Mouse (Mus musculus) left cerebral cortex, adult 2 months (tissue): ENCODE measurements at regions not wholly inside any gene's neighbourhood (a gene's known extent, or its start where the extent isn't known, plus 50 kb on each side); places are given as distances from the start of the nearest gene placed in this dataset.

ENCODE experiments used
- DNase-seq, 2 experiments: peaks; one replicate each; pipeline ENCODE4 v3.0.0; 2021 to 2022; ENCODE audit warnings: low spot score in 2 of 2, mixed read lengths in 1 of 2; ENCODE audit errors: extremely low spot score in 1 of 2
- H3K27ac ChIP-seq: fragments of 200-600 bp; 2 replicates; pipeline ENCODE4 v1.8.1; 2022
- H3K4me3 ChIP-seq: fragments of 200-600 bp; 2 replicates; pipeline ENCODE4 v1.8.1; 2022
- CTCF ChIP-seq: fragments of 200-600 bp; IDR thresholded peaks from 2 replicates; pipeline ENCODE4 v1.8.1; 2022; ENCODE audit warnings: antibody characterized with exemption, mild to moderate bottlenecking, moderate library complexity
- intact Hi-C: fragments of 180-260 bp; cut with DNase I; formaldehyde crosslinking; loops from one replicate; pipeline ENCODE4 v1.15.1; 2025

DNA sequence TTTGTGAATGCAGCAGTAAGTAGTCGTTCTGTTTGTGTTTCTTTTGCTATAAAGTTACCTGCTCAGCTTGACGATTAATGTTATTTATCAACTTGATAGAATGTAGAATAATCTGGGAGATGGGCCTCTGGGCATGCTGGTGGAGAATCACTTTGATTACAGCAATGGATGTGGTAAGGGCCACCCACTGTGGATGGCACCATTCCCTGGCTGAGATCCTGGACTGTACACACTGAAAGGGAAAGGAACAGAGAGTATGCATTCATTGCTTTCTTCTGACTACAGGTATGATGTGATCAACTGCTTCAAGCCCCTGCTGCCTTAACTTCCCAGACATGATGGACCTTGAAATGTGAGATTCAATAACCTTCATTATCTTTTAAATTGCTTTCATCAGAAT, 299.8 kb upstream of the Bmp2 start:
- intact Hi-C loops, result no loop called here
- Histone ChIP-seq H3K4me3 (no peak overlapping the region), H3K27ac (no peak overlapping the region)
- no peak for TF ChIP-seq CTCF
- no peak for DNase-seq

- no peak overlapping the region for H3K4me3 ChIP-seq
- no peak for TF ChIP-seq CTCF
- no peak for DNase-seq
- no peak overlapping the region for H3K27ac ChIP-seq
- intact Hi-C loops, result no loop called here
These were observed 277.5 kb upstream of the Bmp2 start for GRCm38 (mm10) chr2:133274424-133274823.

DNA sequence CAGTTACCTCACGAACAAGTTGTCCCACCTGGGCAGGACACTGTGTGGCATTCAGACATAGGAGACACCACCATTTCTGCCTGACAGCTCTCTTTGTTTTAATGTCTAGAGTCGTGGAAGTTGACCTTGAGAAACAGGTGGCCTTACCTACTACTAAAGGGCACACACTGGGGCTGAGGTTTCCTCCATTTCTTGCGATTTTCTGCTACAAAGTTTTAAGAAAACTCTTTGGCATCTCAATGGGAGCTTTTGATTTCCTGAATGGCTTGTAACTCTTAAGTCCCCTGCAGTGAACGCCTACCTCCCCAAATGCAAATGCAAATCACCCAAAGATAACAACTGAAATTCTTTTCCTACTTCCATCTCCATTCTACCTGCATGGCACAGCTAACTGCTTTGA, 273.4 kb upstream of the Bmp2 start:
- no peak for DNase-seq
- no peak overlapping the region for H3K4me3 ChIP-seq
- TF ChIP-seq CTCF, result no peak
- H3K27ac ChIP-seq, result no peak overlapping the region
- intact Hi-C loops, result no loop called here

DNA sequence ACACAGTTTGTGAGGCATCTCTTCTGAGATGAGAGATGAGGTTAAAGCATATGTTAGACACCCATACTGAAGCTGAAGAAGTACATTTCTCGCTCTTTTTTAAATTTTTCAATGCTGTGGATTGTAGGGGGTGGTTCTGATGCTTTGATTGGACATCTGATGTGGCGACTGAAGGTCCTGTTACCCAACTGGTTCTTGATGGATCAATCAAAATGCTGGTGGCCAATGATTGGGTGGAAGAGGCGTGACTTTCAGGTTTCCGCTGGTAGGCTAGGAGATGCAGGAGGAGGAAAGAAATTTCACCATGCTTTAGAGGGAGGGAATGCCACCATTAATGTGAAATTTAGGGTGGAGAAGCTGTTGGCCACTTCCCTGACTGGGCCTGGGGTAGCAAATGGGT, 272.7 kb upstream of the Bmp2 start:
- Histone ChIP-seq H3K4me3 (no peak overlapping the region), H3K27ac (no peak overlapping the region)
- DNase-seq, result no peak
- intact Hi-C loops, result no loop called here
- no peak for TF ChIP-seq CTCF

DNA sequence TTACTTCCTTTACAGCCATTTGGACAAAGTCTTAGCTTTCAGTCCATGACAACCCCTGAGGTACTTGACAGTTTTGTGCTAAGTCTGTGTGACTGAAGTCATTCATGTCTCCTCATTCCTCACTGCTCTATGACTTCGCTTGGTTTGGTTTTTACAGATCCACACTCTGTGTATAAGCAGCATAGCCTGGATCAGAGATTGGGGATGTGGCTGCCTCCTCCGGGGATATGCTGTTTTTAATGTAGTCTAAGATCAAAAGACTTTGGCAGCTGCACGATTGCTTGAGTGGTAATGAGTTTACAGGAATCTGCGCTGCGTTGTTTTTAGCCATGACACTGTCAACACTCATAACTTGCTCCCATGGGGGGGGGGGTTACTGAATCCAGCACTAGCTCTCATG, 269.3 kb upstream of the Bmp2 start:
- no peak overlapping the region for H3K4me3 ChIP-seq
- TF ChIP-seq CTCF, result no peak
- H3K27ac ChIP-seq, result no peak overlapping the region
- intact Hi-C loops, result no loop called here
- DNase-seq, result no peak

DNA sequence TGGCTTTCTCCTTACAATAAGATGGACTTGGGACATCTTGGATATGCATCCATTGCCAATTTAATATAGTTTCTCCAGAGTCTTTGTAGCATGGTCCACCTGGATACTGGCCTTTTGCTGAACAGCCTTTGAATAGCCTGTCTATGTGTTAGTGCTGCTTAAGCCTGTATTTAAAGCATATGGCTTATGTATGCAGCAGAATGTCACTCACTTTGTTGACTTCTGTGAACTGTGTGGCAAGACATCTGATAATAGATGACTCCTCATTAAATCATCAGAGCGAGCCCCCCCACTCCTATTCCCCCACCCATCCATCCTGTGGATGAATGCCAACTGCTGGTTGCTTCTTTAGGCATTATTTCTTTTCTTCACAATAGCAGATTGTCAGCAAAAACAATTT, 268.2 kb upstream of the Bmp2 start:
- TF ChIP-seq CTCF, result no peak
- no peak overlapping the region for H3K4me3 ChIP-seq
- intact Hi-C loops, result no loop called here

GRCm38 (mm10) chr2:133294136-133294535, 257.8 kb upstream of the Bmp2 start:
- intact Hi-C loops, result no loop called here

More for the DNA sequence above, 268.2 kb upstream of the Bmp2 start:
- no peak for DNase-seq
- H3K27ac ChIP-seq, result no peak overlapping the region

DNA sequence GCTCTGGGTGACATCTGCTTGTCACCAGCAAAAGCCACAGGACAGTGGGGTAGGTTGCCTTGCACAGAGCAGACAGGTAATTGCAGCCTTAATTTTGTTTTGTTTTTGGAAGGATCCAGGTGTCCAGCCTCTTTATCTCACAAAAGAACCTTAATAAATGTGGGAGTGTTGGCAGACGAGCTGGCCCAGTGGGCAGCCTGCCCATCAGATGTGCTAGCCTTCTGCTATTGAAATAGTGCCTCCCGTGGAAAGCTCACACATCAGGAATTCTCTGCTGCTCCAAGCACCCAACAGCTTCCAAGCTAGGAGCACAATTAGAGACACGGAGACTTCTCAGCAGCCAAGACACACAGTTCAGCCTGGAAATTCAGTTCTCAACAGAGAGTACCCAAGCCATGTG, 246.0 kb upstream of the Bmp2 start:
- no peak for DNase-seq
- no peak overlapping the region for H3K27ac ChIP-seq
- H3K4me3 ChIP-seq, result no peak overlapping the region
- intact Hi-C loops, result no loop called here
- TF ChIP-seq CTCF, result no peak

More at GRCm38 (mm10) chr2:133294136-133294535, 257.8 kb upstream of the Bmp2 start:
- H3K4me3 ChIP-seq, result no peak overlapping the region
- TF ChIP-seq CTCF, result no peak
- no peak overlapping the region for H3K27ac ChIP-seq
- peak; percentile 12 to 14 for DNase-seq

DNA sequence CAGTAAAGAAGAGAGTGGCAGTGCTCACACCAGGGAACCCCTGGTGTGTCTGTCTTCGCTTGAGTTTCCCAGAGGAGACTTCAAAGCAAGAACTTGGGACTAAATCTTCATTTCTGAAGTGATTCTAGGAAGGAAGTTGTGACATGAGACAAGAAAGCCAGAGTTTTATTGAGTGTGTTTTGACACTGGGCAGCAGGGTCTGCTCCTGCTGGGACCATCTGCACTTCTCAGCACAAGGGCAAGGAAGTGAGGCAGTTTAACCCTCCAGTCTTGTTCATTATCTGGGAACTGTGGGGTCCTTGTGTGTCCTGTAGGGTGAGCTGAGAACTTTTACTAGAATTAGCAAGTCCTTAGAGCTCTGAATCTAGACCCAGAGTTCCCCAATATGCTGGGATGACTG, 241.0 kb upstream of the Bmp2 start:
- no peak for TF ChIP-seq CTCF
- H3K4me3 ChIP-seq, result no peak overlapping the region
- DNase-seq, result no peak
- intact Hi-C loops, result no loop called here
- no peak overlapping the region for H3K27ac ChIP-seq

DNA sequence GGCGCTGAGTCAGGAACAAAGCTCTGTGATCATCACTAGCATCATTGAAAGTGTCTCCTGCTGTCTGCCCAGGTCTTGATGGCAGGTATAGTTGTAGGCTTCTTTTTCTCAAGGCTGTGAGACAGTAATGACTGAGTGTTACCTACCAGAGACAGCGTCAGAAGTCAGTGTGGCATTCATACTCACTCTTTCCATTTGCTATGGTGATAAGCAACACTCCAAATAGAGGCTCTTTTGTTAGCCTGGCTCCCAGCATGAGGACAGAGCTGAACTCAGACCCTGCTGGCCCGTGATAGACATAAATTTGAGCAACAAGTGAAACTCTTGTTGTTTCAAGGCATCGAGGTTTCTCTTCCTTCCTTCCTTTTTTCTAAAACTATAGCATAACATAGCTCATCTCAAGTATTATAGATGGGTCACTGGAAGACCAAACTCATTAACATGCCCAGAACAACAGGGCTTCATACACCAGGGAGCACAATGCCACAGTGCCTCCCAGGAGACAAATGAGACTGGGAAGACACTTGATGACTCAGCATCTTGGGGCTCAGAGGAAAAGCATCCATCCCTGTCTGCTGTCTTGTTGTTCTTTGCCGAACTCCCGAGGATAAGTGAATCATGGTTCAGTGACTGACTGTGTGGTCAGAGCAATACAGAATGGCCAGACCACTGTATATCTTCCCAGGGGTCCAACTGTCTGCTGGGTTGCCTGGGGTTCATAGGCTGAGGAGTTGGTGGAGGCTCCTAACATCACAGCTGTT, 225.5 kb upstream of the Bmp2 start:
- intact Hi-C loops, result no loop called here
- TF ChIP-seq CTCF, result no peak
- DNase-seq, result no peak
- H3K4me3 ChIP-seq, result no peak overlapping the region
- no peak overlapping the region for H3K27ac ChIP-seq

- no peak for DNase-seq
- no peak overlapping the region for H3K27ac ChIP-seq
- no peak for TF ChIP-seq CTCF
- no peak overlapping the region for H3K4me3 ChIP-seq
- intact Hi-C loops, result no loop called here
These were observed 224.3 kb upstream of the Bmp2 start for GRCm38 (mm10) chr2:133327653-133328052.

DNA sequence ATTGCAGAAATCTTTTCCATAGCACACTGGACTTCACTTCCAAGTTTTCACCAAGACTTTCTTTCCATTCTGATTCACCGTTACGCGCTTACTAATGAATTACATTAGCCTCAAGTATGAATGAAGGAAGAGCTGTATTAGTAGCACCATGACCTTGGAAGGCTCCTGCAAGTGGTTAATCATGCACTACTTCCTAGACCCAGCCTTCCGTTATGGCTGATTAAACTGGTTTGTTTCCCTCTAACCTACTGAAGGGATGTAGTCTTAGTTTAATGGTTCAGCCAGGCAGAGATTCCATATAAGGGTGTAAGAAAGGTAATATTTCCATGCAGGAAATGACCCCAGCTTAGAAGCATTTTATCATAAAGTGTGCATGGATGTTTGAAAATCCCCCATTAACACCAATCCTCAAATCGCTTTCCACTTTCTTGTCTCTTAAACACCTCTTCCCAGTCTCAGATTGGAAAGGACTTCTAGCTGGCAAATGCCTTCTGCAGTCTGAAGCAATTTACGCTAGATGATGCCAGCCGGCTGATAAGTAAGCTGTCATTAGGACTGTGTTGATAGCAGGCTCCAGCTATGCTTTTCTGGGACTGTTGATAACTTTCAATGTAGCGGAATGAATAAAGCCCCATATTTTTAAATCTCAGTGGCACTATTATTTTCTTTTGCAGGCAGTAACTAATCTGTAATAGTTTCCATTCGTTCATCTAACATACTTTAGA, 215.6 kb upstream of the Bmp2 start:
- Histone ChIP-seq H3K27ac (no peak overlapping the region), H3K4me3 (no peak overlapping the region)
- TF ChIP-seq CTCF, result no peak
- intact Hi-C loops, result no loop called here
- no peak for DNase-seq

- TF ChIP-seq CTCF, result no peak
- Histone ChIP-seq H3K4me3 (no peak overlapping the region), H3K27ac (no peak overlapping the region)
- no peak for DNase-seq
- intact Hi-C loops, result no loop called here
These were observed 213.8 kb upstream of the Bmp2 start for GRCm38 (mm10) chr2:133338150-133338549.
